Mouse (Mus musculus): ENCODE data around the gene Tmcc1. TPM values are rescaled to one million over a fixed set of nuclear protein-coding genes. Genes with fewer than 3 reads are reported as not detected.

Gene Tmcc1
- polyA plus RNA-seq, 1 experiment: not detected

GRCm38 (mm10) chr6:115991108-115991880, 202.0 kb downstream of the Tmcc1 start:
- Histone ChIP-seq H3K27ac (ENCODE audit: insufficient read depth, low read depth, low read length) (no peak overlapping the region), H3K4me3 (ENCODE audit: insufficient read depth, low read depth, low read length) (0 out of 2 replicates have a peak overlapping the region, but pooled peaks have one; percentile 5), H3K4me1 (ENCODE audit: control insufficient read depth, insufficient read depth, low read length) (peaks cover 66% of the 10 kb centered on the region)
- WGBS: 51% methylated on average over 13 of the region's 13 CpGs
- TF ChIP-seq POLR2A (IDR thresholded peaks at IDR 0.05; ENCODE audit: insufficient read depth, low read depth, low read length) (no peak), CTCF (IDR thresholded peaks at IDR 0.05; ENCODE audit: insufficient read depth, low read depth, low read length) (no peak)

DNA sequence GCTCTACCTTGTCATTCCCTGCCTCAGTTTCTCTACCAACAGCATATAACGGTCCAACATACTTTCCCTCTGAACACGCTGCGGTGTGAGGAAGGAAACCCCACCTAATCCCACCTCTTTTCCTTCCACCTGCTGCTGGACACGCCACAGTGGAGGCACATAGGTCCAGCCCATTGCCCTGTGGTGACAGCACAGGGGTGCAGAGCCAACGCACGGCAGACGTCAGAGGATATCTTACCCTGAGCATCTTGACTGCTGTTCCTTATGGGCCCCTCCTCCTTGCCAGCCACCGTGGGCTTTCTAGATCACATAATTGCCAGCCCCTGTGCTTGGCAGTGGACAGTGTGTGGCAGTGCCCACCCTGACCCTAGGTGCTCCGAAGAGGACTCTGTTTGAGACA, 202.8 kb downstream of the Tmcc1 start:
- TF ChIP-seq POLR2A (IDR thresholded peaks at IDR 0.05; ENCODE audit: insufficient read depth, low read depth, low read length) (no peak), CTCF (IDR thresholded peaks at IDR 0.05; ENCODE audit: insufficient read depth, low read depth, low read length) (no peak)
- H3K4me3 ChIP-seq (ENCODE audit: insufficient read depth, low read depth, low read length): no peak overlapping the region
- peaks cover 69% of the 10 kb centered on the region for H3K4me1 ChIP-seq (ENCODE audit: control insufficient read depth, insufficient read depth, low read length)
- no peak overlapping the region for H3K27ac ChIP-seq (ENCODE audit: insufficient read depth, low read depth, low read length)
- 89% methylated on average over 9 of the region's 9 CpGs for WGBS

DNA sequence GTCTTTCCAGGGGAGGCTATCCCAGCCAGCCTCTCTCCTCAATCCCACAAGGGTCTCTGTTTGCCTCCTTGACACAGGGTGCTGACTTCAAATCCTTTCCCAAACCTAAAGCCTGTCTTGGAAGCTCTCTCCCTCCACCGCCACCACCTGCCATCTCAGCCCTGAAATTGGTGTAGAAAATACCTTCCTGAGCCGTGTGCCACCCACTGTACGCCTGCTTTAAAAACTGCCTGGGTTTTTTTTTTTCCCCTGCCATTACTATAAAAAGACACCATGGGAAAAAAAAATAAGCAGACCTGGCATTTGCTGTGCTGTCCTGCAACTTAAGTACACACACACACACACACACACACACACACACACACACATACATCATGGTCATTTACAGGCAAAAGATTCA, 203.2 kb downstream of the Tmcc1 start:
- no peak for TF ChIP-seq CTCF (IDR thresholded peaks at IDR 0.05; ENCODE audit: insufficient read depth, low read depth, low read length)
- TF ChIP-seq POLR2A (IDR thresholded peaks at IDR 0.05; ENCODE audit: insufficient read depth, low read depth, low read length): no peak
- Histone ChIP-seq H3K27ac (ENCODE audit: insufficient read depth, low read depth, low read length) (no peak overlapping the region), H3K4me3 (ENCODE audit: insufficient read depth, low read depth, low read length) (no peak overlapping the region), H3K4me1 (ENCODE audit: control insufficient read depth, insufficient read depth, low read length) (peaks cover 70% of the 10 kb centered on the region)
- WGBS: 41% methylated on average over 3 of the region's 3 CpGs

DNA sequence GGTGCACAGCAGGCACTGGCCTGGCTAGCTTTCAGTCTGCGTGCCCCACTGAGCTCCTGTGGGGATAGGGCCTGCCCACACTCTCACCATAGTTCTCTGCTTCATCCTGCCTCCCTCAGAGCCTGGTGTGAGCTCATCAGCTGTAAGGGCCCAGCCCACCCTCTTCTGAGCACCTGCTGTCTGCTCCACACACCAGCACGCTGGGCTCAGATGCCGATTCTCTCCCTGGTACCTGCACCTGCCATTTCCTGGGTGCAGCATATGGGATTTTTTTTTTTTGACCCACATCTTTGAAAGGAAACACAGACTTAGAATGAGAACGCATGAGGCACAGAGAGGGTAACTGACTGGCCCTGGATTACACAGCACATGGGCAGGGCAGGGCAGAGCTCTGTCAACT, 203.7 kb downstream of the Tmcc1 start:
- Histone ChIP-seq H3K4me1 (ENCODE audit: control insufficient read depth, insufficient read depth, low read length) (peaks cover 72% of the 10 kb centered on the region), H3K4me3 (ENCODE audit: insufficient read depth, low read depth, low read length) (no peak overlapping the region), H3K27ac (ENCODE audit: insufficient read depth, low read depth, low read length) (no peak overlapping the region)
- TF ChIP-seq CTCF (IDR thresholded peaks at IDR 0.05; ENCODE audit: insufficient read depth, low read depth, low read length): no peak
- TF ChIP-seq POLR2A (IDR thresholded peaks at IDR 0.05; ENCODE audit: insufficient read depth, low read depth, low read length): no peak
- WGBS: 48% methylated on average over 4 of the region's 4 CpGs

- Histone ChIP-seq H3K27ac (ENCODE audit: insufficient read depth, low read depth, low read length) (no peak overlapping the region), H3K4me3 (ENCODE audit: insufficient read depth, low read depth, low read length) (no peak overlapping the region), H3K4me1 (ENCODE audit: control insufficient read depth, insufficient read depth, low read length) (peaks cover 68% of the 10 kb centered on the region)
- no peak for TF ChIP-seq CTCF (IDR thresholded peaks at IDR 0.05; ENCODE audit: insufficient read depth, low read depth, low read length)
- TF ChIP-seq POLR2A (IDR thresholded peaks at IDR 0.05; ENCODE audit: insufficient read depth, low read depth, low read length): no peak
- 87% methylated on average over 5 of the region's 5 CpGs for WGBS
These were observed 204.3 kb downstream of the Tmcc1 start for GRCm38 (mm10) chr6:115989032-115989431.

DNA sequence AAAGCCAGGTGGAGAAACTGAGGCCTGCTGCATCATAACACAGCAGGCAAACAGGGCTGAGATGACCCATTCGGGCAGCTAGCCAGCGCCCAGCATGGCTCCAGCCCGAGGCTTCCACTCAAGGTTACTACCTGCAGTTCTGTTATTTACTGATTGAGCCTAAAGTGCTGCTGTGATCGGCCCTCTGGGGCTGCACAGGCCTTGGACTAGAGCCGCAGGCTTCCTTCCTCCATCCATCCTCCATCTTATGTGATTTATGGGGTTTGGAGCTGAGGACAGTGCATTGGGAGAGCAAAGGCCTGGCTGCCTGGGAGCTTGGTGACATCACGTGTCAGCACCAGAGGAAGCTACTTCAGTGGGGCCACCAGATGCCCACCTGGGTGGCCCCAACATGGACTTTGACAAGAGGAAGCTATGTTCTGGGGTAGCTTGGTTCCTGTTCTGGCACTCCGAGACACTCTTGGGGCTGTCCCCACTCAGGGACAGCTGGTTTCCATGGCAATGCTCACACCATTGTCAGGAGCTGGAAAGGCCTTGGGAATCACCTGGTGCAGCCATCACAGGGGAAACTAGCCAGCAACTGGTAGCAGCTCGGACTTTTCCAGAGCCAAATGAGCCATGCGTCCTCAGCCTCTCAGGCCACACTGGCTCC, 206.1 kb downstream of the Tmcc1 start:
- no peak overlapping the region for H3K27ac ChIP-seq (ENCODE audit: insufficient read depth, low read depth, low read length)
- 76% methylated on average over 9 of the region's 9 CpGs for WGBS
- TF ChIP-seq POLR2A (IDR thresholded peaks at IDR 0.05; ENCODE audit: insufficient read depth, low read depth, low read length): no peak
- no peak for TF ChIP-seq CTCF (IDR thresholded peaks at IDR 0.05; ENCODE audit: insufficient read depth, low read depth, low read length)
- H3K4me1 ChIP-seq (ENCODE audit: control insufficient read depth, insufficient read depth, low read length): peaks cover 73% of the 10 kb centered on the region
- H3K4me3 ChIP-seq (ENCODE audit: insufficient read depth, low read depth, low read length): no peak overlapping the region

DNA sequence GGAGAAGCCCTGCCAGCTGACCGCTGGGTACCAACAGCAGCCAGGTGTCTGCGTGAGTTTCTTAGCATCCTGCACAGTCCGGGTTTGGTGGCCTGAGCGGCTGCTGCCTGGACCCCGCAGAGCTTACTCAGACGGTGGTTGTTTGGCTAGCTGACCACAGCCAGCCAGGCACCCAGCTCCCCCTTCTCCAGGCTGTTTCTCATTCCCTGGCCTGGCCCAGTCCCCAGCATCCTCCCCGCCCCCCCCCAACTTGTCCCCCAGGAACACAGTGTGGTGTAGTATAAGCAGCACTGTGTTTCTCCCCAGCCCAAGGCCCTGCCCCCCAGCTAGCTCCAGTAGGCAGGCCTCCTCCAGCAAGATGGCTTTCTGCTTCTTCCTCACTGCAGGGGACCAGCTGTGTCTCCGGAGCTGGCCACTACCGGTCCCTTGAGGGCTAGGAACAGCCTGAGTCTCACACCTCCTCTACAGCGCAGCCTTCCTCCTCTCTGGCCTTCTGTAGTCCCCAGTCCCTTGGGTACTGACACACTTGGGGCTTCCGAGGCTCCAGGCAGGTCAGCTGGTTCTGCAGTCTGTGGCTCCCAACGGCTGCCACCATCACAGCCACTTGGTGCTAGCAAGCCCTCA, 206.7 kb downstream of the Tmcc1 start:
- WGBS: 70% methylated on average over 12 of the region's 12 CpGs
- H3K27ac ChIP-seq (ENCODE audit: insufficient read depth, low read depth, low read length): no peak overlapping the region
- H3K4me3 ChIP-seq (ENCODE audit: insufficient read depth, low read depth, low read length): no peak overlapping the region
- TF ChIP-seq POLR2A (IDR thresholded peaks at IDR 0.05; ENCODE audit: insufficient read depth, low read depth, low read length) (no peak), CTCF (IDR thresholded peaks at IDR 0.05; ENCODE audit: insufficient read depth, low read depth, low read length) (no peak)
- peaks cover 67% of the 10 kb centered on the region for H3K4me1 ChIP-seq (ENCODE audit: control insufficient read depth, insufficient read depth, low read length)

DNA sequence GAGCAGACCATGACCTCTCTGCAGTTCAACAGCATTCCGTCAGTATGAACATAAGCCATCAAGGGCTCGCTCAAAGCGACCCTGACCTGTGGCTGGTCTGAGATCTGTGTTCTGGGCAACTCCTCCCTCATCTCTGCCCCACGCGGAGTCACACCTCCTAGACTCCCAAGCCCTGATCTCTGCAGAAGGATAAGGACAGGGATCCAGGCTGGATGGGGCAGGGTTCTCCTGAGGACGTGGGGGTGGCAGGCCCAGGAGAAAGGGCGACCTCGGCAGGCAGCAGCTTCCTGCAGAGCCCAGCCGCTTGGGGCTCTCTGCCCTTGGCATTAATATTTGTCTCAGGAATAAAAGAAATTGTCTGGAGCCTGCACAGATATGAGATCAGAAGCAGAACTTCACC, 207.7 kb downstream of the Tmcc1 start:
- Histone ChIP-seq H3K4me1 (ENCODE audit: control insufficient read depth, insufficient read depth, low read length) (peaks cover 58% of the 10 kb centered on the region), H3K27ac (ENCODE audit: insufficient read depth, low read depth, low read length) (no peak overlapping the region), H3K4me3 (ENCODE audit: insufficient read depth, low read depth, low read length) (no peak overlapping the region)
- WGBS: 80% methylated on average over 9 of the region's 9 CpGs
- TF ChIP-seq CTCF (IDR thresholded peaks at IDR 0.05; ENCODE audit: insufficient read depth, low read depth, low read length): no peak
- no peak for TF ChIP-seq POLR2A (IDR thresholded peaks at IDR 0.05; ENCODE audit: insufficient read depth, low read depth, low read length)

DNA sequence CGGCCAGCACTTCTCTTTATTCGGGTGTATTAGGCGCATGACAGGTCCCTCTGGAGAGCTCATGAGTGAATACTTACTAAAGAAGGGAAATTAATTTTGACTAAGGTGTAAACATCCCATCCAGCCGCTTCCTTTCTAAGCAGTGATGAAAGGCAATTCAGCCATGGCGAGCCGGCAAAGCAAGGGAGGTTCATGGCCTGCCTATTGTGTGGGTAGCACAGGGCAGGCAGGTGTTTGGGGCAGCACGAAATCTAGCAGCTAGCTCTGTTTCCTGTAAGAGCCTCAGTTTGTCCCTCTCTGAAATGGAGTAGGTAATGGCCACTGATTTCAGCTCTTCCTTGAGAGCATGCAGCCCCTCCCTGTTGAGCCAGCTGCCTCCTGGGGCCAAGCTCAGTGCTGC, 208.7 kb downstream of the Tmcc1 start:
- H3K27ac ChIP-seq (ENCODE audit: insufficient read depth, low read depth, low read length): no peak overlapping the region
- H3K4me3 ChIP-seq (ENCODE audit: insufficient read depth, low read depth, low read length): no peak overlapping the region
- 78% methylated on average over 7 of the region's 7 CpGs for WGBS
- H3K4me1 ChIP-seq (ENCODE audit: control insufficient read depth, insufficient read depth, low read length): peaks cover 49% of the 10 kb centered on the region
- no peak for TF ChIP-seq CTCF (IDR thresholded peaks at IDR 0.05; ENCODE audit: insufficient read depth, low read depth, low read length)
- no peak for TF ChIP-seq POLR2A (IDR thresholded peaks at IDR 0.05; ENCODE audit: insufficient read depth, low read depth, low read length)
